ENCODE assay signal across 7 mouse cellular contexts in genomic region chr19:41089833-41090232, GRCm38 (mm10). TPM values are rescaled to one million over a fixed set of nuclear protein-coding genes. Genes with fewer than 3 reads are reported as not detected.
DNase-seq lines count a peak whose midpoint lies in the region; ATAC-seq and TF ChIP-seq lines count a peak whose summit lies in the region.

No protein-coding gene starts in this region.

- no peak for TF ChIP-seq EP300 in lung, postnatal 0 days (IDR thresholded peaks at IDR 0.05)

- no peak overlapping the region for H3K4me3 ChIP-seq in lung, postnatal 0 days (ENCODE audit: low read depth, low read length)

- no peaks in the 10 kb centered on the region for H3K4me1 ChIP-seq in lung, postnatal 0 days (ENCODE audit: insufficient read depth, low read depth, low read length)

- peak; percentile 76 for ATAC-seq in frontal cortex, adult (ENCODE audit: low TSS enrichment)
- 0 out of 2 replicates have a peak, but pooled peaks have one; percentile 33 for ATAC-seq in lung, postnatal 0 days

- H3K9ac ChIP-seq in lung, postnatal 0 days (replicated peaks; ENCODE audit: low read depth) = no peak overlapping the region

- H3K9me3 ChIP-seq in lung, postnatal 0 days (ENCODE audit: low read length) = no peaks in the 10 kb centered on the region

- 8% methylated on average over 5 of the region's 5 CpGs for WGBS in lung, postnatal 0 days

- no peak overlapping the region for H3K4me2 ChIP-seq in lung, postnatal 0 days (replicated peaks; ENCODE audit: low read depth, low read length)

- no peaks in the 10 kb centered on the region for H3K27me3 ChIP-seq in lung, postnatal 0 days (replicated peaks; ENCODE audit: insufficient read depth, low read length)

- no peaks in the 10 kb centered on the region for H3K36me3 ChIP-seq in lung, postnatal 0 days (ENCODE audit: insufficient read depth, low read length)

- peak; percentile 86 for TF ChIP-seq CTCF in lung, postnatal 0 days (IDR thresholded peaks at IDR 0.05)

- no peak overlapping the region for H3K27ac ChIP-seq in lung, postnatal 0 days (ENCODE audit: low read length)

- peak; percentile 82 for DNase-seq in 3T3-L1 (ENCODE audit: low read depth, low spot score)
- DNase-seq in A20 (ENCODE audit: low read depth, low spot score) = peak; percentile 64
- peak; percentile 49 for DNase-seq in c-Kit-positive CD71-negative TER-119-negative erythroid progenitor cells, embryonic 14.5 days (ENCODE audit: low read depth)
- DNase-seq in layer of hippocampus, adult 11-12 months (ENCODE audit: low spot score) = peak; percentile 78
- peak; percentile 72 for DNase-seq in lung, postnatal 0 days (ENCODE audit: low spot score)
- peak; percentile 71 to 78 for DNase-seq in right cerebral cortex, postnatal 10 days (ENCODE audit: low spot score in 2 of 2)

RNA-seq across cellular contexts. Expression of gene Opalin, which starts 12.9 kb away (rescaled TPM):
- polyA plus RNA-seq in lung, postnatal 0 days (2015; fragmentation: Nextera tagmentation; extraction: Ambion mirVana) = 0.08 TPM in 1 of 2 replicates, not detected in the other
